Mouse (Mus musculus) liver, embryonic 12.5 days (tissue): ENCODE data around the gene Phlda3. TPM values are rescaled to one million over a fixed set of nuclear protein-coding genes. Genes with fewer than 3 reads are reported as not detected.

Experiments
- ATAC-seq: fragments of 200-750 bp; cut with Nextera tagmentation; 2 replicates; pipeline ENCODE4 v1.8.0; 2017; ENCODE audit warnings: moderate number of reproducible peaks, mild to moderate bottlenecking, moderate library complexity
- H3K27ac ChIP-seq: fragments of 300-500 bp; sonication (generic); 2 replicates; pipeline ENCODE4 v1.5.1; 2016; ENCODE audit warnings: mild to moderate bottlenecking
- H3K27me3 ChIP-seq: fragments of 300-500 bp; sonication (generic); replicated peaks from 2 replicates; pipeline ENCODE4 v1.6.1; 2016; ENCODE audit warnings: mild to moderate bottlenecking, moderate library complexity
- H3K36me3 ChIP-seq: fragments of 300-500 bp; sonication (generic); 2 replicates; pipeline ENCODE4 v1.6.1; 2016; ENCODE audit warnings: mild to moderate bottlenecking, moderate library complexity
- H3K4me1 ChIP-seq: fragments of 300-500 bp; sonication (generic); 2 replicates; pipeline ENCODE4 v1.6.1; 2016
- H3K4me2 ChIP-seq: fragments of 300-500 bp; sonication (generic); 2 replicates; pipeline ENCODE4 v1.6.1; 2016; ENCODE audit warnings: mild to moderate bottlenecking, moderate library complexity
- H3K4me3 ChIP-seq: fragments of 300-500 bp; sonication (generic); 2 replicates; pipeline ENCODE4 v1.5.1; 2016; ENCODE audit warnings: mild to moderate bottlenecking, moderate library complexity
- H3K9ac ChIP-seq: fragments of 300-500 bp; sonication (generic); 2 replicates; pipeline ENCODE4 v1.6.1; 2016; ENCODE audit warnings: mild to moderate bottlenecking, moderate library complexity
- H3K9me3 ChIP-seq: fragments of 300-500 bp; sonication (generic); replicated peaks from 2 replicates; pipeline ENCODE4 v1.6.1; 2016; ENCODE audit warnings: mild to moderate bottlenecking, moderate library complexity
- WGBS: fragments of 180-500 bp; shearing (Covaris S2); methylation state at CpG from one replicate; pipeline ENCODE4 v1.1.7; 2016; ENCODE audit not compliant: insufficient replicate concordance; 5-methylcytosine and 5-hydroxymethylcytosine counted together
- polyA plus RNA-seq: library from polyadenylated mRNA; unstranded; fragments of >200 nt; fragmentation: Nextera tagmentation; extraction: Ambion mirVana; gene quantifications from 2 replicates; pipeline ENCODE4 v1.2.1, GENCODE M21; 2016

The Phlda3 gene
- polyA plus RNA-seq, 1 experiment from 2014 or later = 11.4 TPM

DNA sequence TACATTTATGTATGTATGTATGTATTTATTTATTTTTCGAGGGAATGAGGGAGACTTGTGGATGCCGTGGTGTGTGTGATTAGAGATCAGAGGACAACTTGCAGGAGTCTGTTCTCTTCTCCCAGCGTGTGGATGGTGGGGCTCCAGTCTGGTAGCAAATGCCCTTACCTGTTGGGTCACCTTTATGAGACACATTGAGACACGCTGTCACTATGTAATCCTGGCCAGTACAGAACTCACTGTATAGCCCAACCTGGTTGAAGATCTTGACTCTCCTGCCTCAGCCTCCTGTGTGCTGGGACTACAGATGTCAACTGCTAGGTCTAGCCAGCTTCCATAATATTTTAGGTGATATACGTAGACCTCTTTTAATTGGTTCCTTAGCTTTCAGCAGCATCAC lies 4.2 kb upstream of the Phlda3 start:
- Histone ChIP-seq H3K27me3 (peaks cover 41% of the 10 kb centered on the region), H3K4me1 (peaks cover 14% of the 10 kb centered on the region), H3K4me3 (no peak overlapping the region), H3K9ac (no peak overlapping the region), H3K36me3 (no peaks in the 10 kb centered on the region), H3K4me2 (no peak overlapping the region), H3K9me3 (no peaks in the 10 kb centered on the region), H3K27ac (no peak overlapping the region)
- no peak for ATAC-seq
- 77% methylated on average over 5 of the region's 5 CpGs for WGBS

GRCm38 (mm10) chr1:135763503-135764205 lies 2.3 kb upstream of the Phlda3 start:
- 64% methylated on average over 9 of the region's 9 CpGs for WGBS
- peaks cover 51% of the 10 kb centered on the region for H3K27me3 ChIP-seq
- no peak overlapping the region for H3K4me2 ChIP-seq
- peaks cover 25% of the 10 kb centered on the region for H3K4me1 ChIP-seq
- ATAC-seq = no peak
- H3K4me3 ChIP-seq = no peak overlapping the region
- no peak overlapping the region for H3K9ac ChIP-seq
- peaks cover 4% of the 10 kb centered on the region for H3K36me3 ChIP-seq
- H3K9me3 ChIP-seq = no peaks in the 10 kb centered on the region
- no peak overlapping the region for H3K27ac ChIP-seq

GRCm38 (mm10) chr1:135764206-135764528 lies 1.8 kb upstream of the Phlda3 start:
- 49% methylated on average over 2 of the region's 2 CpGs for WGBS
- Histone ChIP-seq H3K4me1 (peaks cover 25% of the 10 kb centered on the region), H3K27ac (no peak overlapping the region)

GRCm38 (mm10) chr1:135766592-135767306 lies 830 bp downstream of the Phlda3 start:
- Histone ChIP-seq H3K27ac (peak overlapping the region; percentile 61; the same call in 1 of the 2 replicates), H3K4me1 (peaks cover 40% of the 10 kb centered on the region), H3K9me3 (no peaks in the 10 kb centered on the region), H3K9ac (peak overlapping the region; percentile 65), H3K27me3 (peaks cover 79% of the 10 kb centered on the region), H3K4me3 (peak overlapping the region; percentile 63), H3K36me3 (peaks cover 12% of the 10 kb centered on the region), H3K4me2 (peak overlapping the region; percentile 94)
- WGBS = 30% methylated on average over 30 of the region's 30 CpGs
- ATAC-seq = no peak

More at GRCm38 (mm10) chr1:135764206-135764528, 1.8 kb upstream of the Phlda3 start:
- peaks cover 9% of the 10 kb centered on the region for H3K36me3 ChIP-seq
- no peaks in the 10 kb centered on the region for H3K9me3 ChIP-seq
- no peak overlapping the region for H3K4me3 ChIP-seq
- no peak for ATAC-seq
- H3K9ac ChIP-seq = no peak overlapping the region
- peaks cover 57% of the 10 kb centered on the region for H3K27me3 ChIP-seq
- no peak overlapping the region for H3K4me2 ChIP-seq

GRCm38 (mm10) chr1:135767324-135767890 lies 1.5 kb downstream of the Phlda3 start:
- peaks cover 40% of the 10 kb centered on the region for H3K4me1 ChIP-seq
- peak overlapping the region; percentile 63 for H3K4me3 ChIP-seq
- no peak overlapping the region for H3K27ac ChIP-seq
- peaks cover 79% of the 10 kb centered on the region for H3K27me3 ChIP-seq
- no peaks in the 10 kb centered on the region for H3K9me3 ChIP-seq
- H3K36me3 ChIP-seq = peaks cover 12% of the 10 kb centered on the region
- peak overlapping the region; percentile 65; the same call in 1 of the 2 replicates for H3K9ac ChIP-seq
- H3K4me2 ChIP-seq = peak overlapping the region; percentile 94
- 67% methylated on average over 4 of the region's 4 CpGs for WGBS
- ATAC-seq = no peak

- no peak overlapping the region for H3K4me2 ChIP-seq
- ATAC-seq = no peak
- no peak overlapping the region for H3K4me3 ChIP-seq
- WGBS = 68% methylated on average over 2 of the region's 2 CpGs
- H3K27me3 ChIP-seq = peaks cover 78% of the 10 kb centered on the region
- H3K9ac ChIP-seq = no peak overlapping the region
- peaks cover 12% of the 10 kb centered on the region for H3K36me3 ChIP-seq
- H3K4me1 ChIP-seq = peaks cover 50% of the 10 kb centered on the region
- H3K9me3 ChIP-seq = no peaks in the 10 kb centered on the region
- H3K27ac ChIP-seq = no peak overlapping the region
These were observed 2.5 kb downstream of the Phlda3 start for GRCm38 (mm10) chr1:135768400-135768799.

GRCm38 (mm10) chr1:135770237-135770636 lies 4.3 kb downstream of the Phlda3 start:
- Histone ChIP-seq H3K4me2 (no peak overlapping the region), H3K9ac (no peak overlapping the region), H3K4me1 (peaks cover 52% of the 10 kb centered on the region), H3K27ac (no peak overlapping the region), H3K9me3 (no peaks in the 10 kb centered on the region), H3K27me3 (peaks cover 66% of the 10 kb centered on the region), H3K36me3 (peaks cover 12% of the 10 kb centered on the region), H3K4me3 (no peak overlapping the region)
- no peak for ATAC-seq
- 35% methylated on average over 7 of the region's 7 CpGs for WGBS

DNA sequence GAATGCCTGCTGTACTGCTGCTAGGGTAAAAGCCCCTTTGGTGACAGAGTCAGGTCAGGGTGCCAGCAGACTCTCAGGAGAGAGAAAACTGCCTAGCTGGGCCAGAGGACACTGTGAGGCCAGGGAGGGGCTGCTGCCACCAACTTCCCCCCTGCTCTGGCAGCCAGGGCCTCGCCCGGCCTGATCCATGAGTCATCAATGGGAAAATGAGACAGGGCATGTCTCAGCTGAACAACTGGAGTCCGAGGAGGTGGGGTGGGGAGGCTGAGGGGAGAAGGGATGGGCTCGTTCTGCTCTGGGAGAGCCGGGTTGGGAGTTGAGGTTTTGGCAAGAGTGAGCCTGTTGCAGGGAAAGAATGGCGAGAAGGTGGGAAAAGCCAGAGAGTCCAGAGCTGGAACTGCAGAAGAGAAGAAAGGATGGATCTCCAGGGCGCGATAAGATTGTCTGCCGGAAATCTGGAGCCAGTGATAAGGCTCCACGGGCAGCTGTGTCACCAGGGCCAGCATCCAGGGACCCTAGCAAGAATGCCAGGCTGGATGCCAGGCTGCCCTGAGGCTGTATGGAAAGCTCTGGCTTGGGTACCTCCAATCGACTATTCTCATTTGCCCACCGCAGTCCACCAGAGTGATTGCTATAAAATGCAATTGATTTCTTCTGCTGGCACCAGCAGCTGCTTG lies 5.1 kb downstream of the Phlda3 start:
- Histone ChIP-seq H3K4me1 (peaks cover 45% of the 10 kb centered on the region), H3K27ac (no peak overlapping the region), H3K9ac (no peak overlapping the region)

DNA sequence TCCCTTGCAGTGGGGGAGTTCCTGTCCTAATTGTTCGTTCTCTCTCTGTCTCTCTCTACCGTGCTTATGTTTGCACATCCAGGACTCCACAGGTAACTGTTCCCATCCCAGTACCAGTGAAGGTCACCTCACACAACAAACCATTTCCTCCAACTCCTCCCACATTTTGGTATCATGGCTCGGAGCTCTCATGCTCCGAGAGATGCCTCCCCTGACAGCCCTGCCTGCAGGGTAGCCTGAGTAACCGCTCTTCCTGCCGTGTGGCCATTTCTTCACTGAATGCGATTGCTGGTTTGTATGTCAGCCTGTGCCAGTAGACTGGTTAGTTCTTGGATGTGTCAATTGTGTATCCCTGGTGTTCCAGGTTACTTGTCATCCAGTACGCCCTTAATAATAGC lies 5.7 kb downstream of the Phlda3 start:
- H3K36me3 ChIP-seq = peaks cover 12% of the 10 kb centered on the region
- 51% methylated on average over 8 of the region's 8 CpGs for WGBS

More for the DNA sequence above, 5.1 kb downstream of the Phlda3 start:
- Histone ChIP-seq H3K27me3 (peaks cover 58% of the 10 kb centered on the region), H3K36me3 (peaks cover 12% of the 10 kb centered on the region), H3K4me2 (no peak overlapping the region), H3K4me3 (no peak overlapping the region), H3K9me3 (no peaks in the 10 kb centered on the region)
- WGBS = 37% methylated on average over 12 of the region's 12 CpGs
- ATAC-seq = no peak

DNA sequence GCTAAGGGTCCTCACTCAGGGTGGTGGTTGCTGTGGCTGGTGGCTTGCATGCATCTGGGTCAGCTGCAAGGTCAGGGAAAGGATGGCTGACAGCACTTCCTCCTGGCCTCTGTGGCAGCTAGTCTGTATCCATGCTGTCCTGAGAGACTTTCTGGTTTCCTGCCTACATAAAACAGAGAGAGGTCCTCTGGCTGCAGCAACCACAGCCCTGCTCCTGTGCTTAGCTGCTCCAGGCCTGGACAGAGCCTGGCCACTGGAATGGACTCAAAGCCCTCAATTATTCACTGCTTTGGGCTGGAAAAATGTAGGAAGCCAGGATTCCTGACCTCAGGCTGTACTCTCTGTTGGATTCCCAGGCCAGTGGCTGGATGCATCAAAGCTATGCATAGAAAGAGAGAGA lies 10.7 kb downstream of the Phlda3 start:
- Histone ChIP-seq H3K27me3 (peaks cover 29% of the 10 kb centered on the region), H3K9ac (no peak overlapping the region), H3K4me3 (no peak overlapping the region), H3K4me1 (peaks cover 37% of the 10 kb centered on the region), H3K4me2 (no peak overlapping the region), H3K36me3 (no peaks in the 10 kb centered on the region), H3K27ac (no peak overlapping the region), H3K9me3 (no peaks in the 10 kb centered on the region)
- no peak for ATAC-seq

More for the DNA sequence above, 5.7 kb downstream of the Phlda3 start:
- no peak overlapping the region for H3K27ac ChIP-seq
- H3K4me1 ChIP-seq = peaks cover 40% of the 10 kb centered on the region
- no peak for ATAC-seq
- H3K4me2 ChIP-seq = no peak overlapping the region
- H3K9me3 ChIP-seq = no peaks in the 10 kb centered on the region
- no peak overlapping the region for H3K9ac ChIP-seq
- no peak overlapping the region for H3K4me3 ChIP-seq
- H3K27me3 ChIP-seq = peaks cover 52% of the 10 kb centered on the region

DNA sequence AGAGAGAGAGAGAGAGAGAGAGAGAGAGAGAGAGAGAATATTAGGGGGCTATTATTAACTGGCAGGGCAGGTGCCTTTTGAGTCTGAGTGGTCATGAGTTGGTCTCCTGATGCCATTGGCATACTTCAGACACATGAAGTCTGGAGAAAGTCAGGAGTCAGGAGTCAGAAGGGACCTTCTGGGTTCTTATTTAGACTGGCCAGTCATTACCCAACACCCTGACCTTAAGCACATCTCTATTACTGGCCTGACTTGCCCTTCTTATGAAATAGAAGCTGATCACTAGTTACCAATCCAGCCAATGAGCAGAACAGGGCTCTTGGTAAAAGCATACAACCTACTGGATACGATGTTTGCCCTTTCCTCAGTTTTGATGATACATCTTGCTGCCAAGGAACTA lies 11.1 kb downstream of the Phlda3 start:
- no peak overlapping the region for H3K4me2 ChIP-seq
- no peaks in the 10 kb centered on the region for H3K9me3 ChIP-seq
- H3K36me3 ChIP-seq = no peaks in the 10 kb centered on the region
- peaks cover 36% of the 10 kb centered on the region for H3K4me1 ChIP-seq
- H3K4me3 ChIP-seq = no peak overlapping the region
- H3K27ac ChIP-seq = no peak overlapping the region
- 68% methylated on average over 1 of the region's 1 CpGs for WGBS
- H3K27me3 ChIP-seq = peaks cover 29% of the 10 kb centered on the region
- H3K9ac ChIP-seq = no peak overlapping the region
- ATAC-seq = no peak
